Mouse (Mus musculus) embryonic fibroblast, embryonic 13.5 days (primary cell): ENCODE measurements at regions not wholly inside any gene's neighbourhood (a gene's known extent, or its start where the extent isn't known, plus 50 kb on each side); places are given as distances from the start of the nearest gene placed in this dataset.

Source experiments
- CTCF ChIP-seq: IDR thresholded peaks from 2 replicates; pipeline ENCODE4 v1.5.1; 2011; ENCODE audit warnings: mild to moderate bottlenecking, control low read depth, low read length, moderate library complexity, borderline replicate concordance; ENCODE audit not compliant: insufficient read depth
- POLR2A ChIP-seq: IDR thresholded peaks from 2 replicates; pipeline ENCODE4 v1.6.1; 2011; ENCODE audit warnings: low read depth, mild to moderate bottlenecking, control low read depth, low read length, moderate library complexity

DNA sequence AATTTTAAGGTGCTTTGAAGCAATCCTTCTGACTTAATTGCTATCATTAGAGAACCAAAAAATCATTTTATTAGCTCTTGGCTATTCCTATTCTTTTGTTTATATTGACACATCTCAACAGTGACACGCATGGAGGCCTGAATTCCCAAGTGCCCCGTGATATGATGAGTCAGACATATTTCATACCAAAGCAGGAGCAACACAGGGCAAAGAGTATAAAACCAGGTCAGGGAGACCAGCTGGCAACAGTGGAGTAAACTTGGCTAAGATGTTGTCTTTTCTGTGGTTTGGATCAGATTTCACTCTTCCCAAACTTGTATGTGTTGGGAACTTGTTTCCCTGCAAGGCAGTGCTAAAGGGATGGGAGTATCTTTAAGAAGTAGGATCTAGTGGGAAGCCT lies 500.6 kb upstream of the Camk1g start:
- TF ChIP-seq POLR2A: no peak
- TF ChIP-seq CTCF: no peak
